Mouse (Mus musculus) neural tube, embryonic 11.5 days (tissue): ENCODE results near the gene Fam107b. TPM values are rescaled to one million over a fixed set of nuclear protein-coding genes. Genes with fewer than 3 reads are reported as not detected.
"Not testable (repeated sequence)": the region's sequence is repeated elsewhere in the genome, so short reads cannot be mapped to it uniquely, and the experiment has no call there.

ENCODE experiments used
- ATAC-seq: fragments of 200-750 bp; cut with Nextera tagmentation; 2 replicates; pipeline ENCODE4 v1.8.0; 2017; ENCODE audit warnings: moderate number of reproducible peaks, mild to moderate bottlenecking, moderate TSS enrichment, moderate library complexity; ENCODE audit not compliant: insufficient read depth, low FRiP score, low TSS enrichment
- DNase-seq: peaks from one replicate; pipeline ENCODE4 v3.0.0-alpha.2; 2015; ENCODE audit warnings: low spot score
- H3K27ac ChIP-seq: fragments of 300-500 bp; sonication (generic); 2 replicates; pipeline ENCODE4 v1.5.1; 2014; ENCODE audit warnings: low read depth, mild to moderate bottlenecking, low read length
- H3K27me3 ChIP-seq: fragments of 300-500 bp; sonication (generic); 2 replicates; pipeline ENCODE4 v1.6.1; 2014; ENCODE audit warnings: mild to moderate bottlenecking, low read length, mixed read lengths; ENCODE audit not compliant: control insufficient read depth, insufficient read depth
- H3K36me3 ChIP-seq: fragments of 300-500 bp; sonication (generic); 2 replicates; pipeline ENCODE4 v1.6.1; 2014; ENCODE audit warnings: mild to moderate bottlenecking, low read length, moderate library complexity, mixed read lengths; ENCODE audit not compliant: control insufficient read depth, insufficient read depth
- H3K4me1 ChIP-seq: fragments of 300-500 bp; sonication (generic); 2 replicates; pipeline ENCODE4 v1.6.1; 2014; ENCODE audit warnings: low read length, mixed read lengths; ENCODE audit not compliant: control insufficient read depth, insufficient read depth
- H3K4me2 ChIP-seq: fragments of 300-500 bp; sonication (generic); 2 replicates; pipeline ENCODE4 v1.6.1; 2014; ENCODE audit warnings: low read depth, mild to moderate bottlenecking, moderate library complexity
- H3K4me3 ChIP-seq: fragments of 300-500 bp; sonication (generic); 2 replicates; pipeline ENCODE4 v1.5.1; 2014; ENCODE audit warnings: low read depth, low read length
- H3K9ac ChIP-seq: fragments of 300-500 bp; sonication (generic); 2 replicates; pipeline ENCODE4 v1.6.1; 2014; ENCODE audit warnings: mild to moderate bottlenecking, low read length
- H3K9me3 ChIP-seq: fragments of 300-500 bp; sonication (generic); 2 replicates; pipeline ENCODE4 v1.6.1; 2016; ENCODE audit warnings: low read length; ENCODE audit not compliant: control insufficient read depth
- WGBS: fragments of 180-500 bp; shearing (Covaris S2); extraction: QIAGEN DNeasy Blood & Tissue Kit; methylation state at CpG from one replicate; pipeline ENCODE4 v1.1.7; 2014; 5-methylcytosine and 5-hydroxymethylcytosine counted together
- polyA plus RNA-seq: library from polyadenylated mRNA; unstranded; fragments of >200 nt; fragmentation: Nextera tagmentation; extraction: Ambion mirVana; gene quantifications from 2 replicates; pipeline ENCODE4 v1.2.1, GENCODE M21; 2014

The Fam107b gene
- polyA plus RNA-seq, 1 experiment from 2014 or later, result 64.4 TPM

DNA sequence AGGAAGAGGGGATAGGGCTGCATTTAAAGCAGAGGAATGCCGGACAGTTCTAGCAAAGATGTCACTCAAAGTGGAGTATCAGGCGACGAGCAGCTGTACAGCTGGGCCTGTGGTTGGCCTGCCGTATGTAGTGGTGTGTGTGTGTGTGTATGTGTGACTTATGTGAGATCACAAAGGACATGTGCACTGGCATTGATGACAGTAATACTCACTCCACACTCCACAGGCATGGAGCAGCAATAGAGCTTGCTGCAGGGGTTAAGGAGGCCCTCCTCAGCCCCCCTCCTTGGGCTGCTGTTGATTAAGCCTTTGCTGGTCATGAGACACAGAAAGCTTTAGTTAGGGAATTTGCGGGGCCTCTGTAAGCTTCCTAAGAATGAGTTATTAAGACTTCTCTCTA lies 147.0 kb downstream of the Fam107b start:
- no peaks in the 10 kb centered on the region for H3K27me3 ChIP-seq
- no peak for DNase-seq
- H3K27ac ChIP-seq, result no peak overlapping the region
- no peak overlapping the region for H3K4me2 ChIP-seq
- 76% methylated on average over 5 of the region's 5 CpGs for WGBS
- no peak for ATAC-seq
- no peaks in the 10 kb centered on the region for H3K36me3 ChIP-seq
- H3K4me1 ChIP-seq, result peaks cover 11% of the 10 kb centered on the region; the same call in 1 of the 2 replicates
- no peaks in the 10 kb centered on the region for H3K9me3 ChIP-seq
- no peak overlapping the region for H3K4me3 ChIP-seq
- H3K9ac ChIP-seq, result no peak overlapping the region

DNA sequence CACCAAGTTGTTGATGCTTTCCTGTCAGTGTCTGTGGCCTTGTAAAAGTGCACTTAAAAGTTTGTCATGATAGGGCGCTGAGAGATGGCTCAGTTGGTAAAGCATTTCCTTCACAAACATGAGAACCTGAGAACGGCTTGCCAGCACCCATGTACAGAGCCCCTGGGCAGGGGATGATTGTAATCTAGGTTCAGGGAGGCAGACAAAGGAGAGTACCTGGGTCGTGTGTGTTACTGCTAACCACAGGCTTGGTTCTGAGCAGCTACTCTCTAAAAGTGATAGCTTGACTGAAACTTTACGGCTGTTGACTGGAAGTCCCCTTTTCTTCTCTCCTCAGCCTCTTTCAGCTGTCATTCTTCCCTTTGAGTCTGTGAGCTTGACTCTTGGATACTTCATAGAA lies 147.6 kb downstream of the Fam107b start:
- Histone ChIP-seq H3K27ac (no peak overlapping the region), H3K4me2 (no peak overlapping the region), H3K27me3 (no peaks in the 10 kb centered on the region), H3K9ac (no peak overlapping the region), H3K36me3 (no peaks in the 10 kb centered on the region), H3K4me3 (no peak overlapping the region), H3K4me1 (peaks cover 11% of the 10 kb centered on the region; the same call in 1 of the 2 replicates), H3K9me3 (no peaks in the 10 kb centered on the region)
- WGBS, result 87% methylated on average over 4 of the region's 4 CpGs
- no peak for ATAC-seq
- no peak for DNase-seq

DNA sequence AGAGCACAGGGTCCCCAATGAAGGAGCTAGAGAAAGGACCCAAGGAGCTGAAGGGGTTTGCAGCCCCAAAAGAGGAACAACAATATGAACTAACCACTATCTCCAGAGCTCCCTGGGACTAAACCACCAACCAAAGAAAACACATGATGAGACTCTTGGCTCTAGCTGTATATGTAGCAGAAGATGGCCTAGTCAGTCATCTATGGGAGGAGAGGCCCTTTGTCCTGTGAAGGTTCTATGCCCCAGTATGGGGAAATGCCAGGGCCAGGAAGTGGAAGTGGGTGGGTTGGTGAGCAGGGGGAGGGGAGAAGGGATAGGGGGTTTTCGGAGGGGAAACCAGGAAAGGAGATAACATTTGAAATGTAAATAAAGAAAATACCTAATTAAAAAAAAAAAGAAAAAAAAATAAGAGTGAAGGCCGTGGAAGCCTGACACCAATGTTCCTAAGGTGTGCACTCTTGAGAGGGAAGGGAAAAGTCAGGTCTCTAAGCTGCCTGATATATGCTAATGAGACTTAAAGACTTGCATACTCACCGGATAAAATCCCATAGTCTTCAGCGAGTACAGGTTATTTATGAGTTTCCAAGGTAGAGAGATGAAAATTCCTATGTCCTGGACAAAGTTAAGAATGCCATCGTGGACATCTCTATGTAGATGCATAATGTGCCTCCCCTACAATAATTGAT lies 149.3 kb downstream of the Fam107b start:
- ATAC-seq, result not testable (repeated sequence)
- WGBS, result 90% methylated on average over 5 of the region's 5 CpGs

DNA sequence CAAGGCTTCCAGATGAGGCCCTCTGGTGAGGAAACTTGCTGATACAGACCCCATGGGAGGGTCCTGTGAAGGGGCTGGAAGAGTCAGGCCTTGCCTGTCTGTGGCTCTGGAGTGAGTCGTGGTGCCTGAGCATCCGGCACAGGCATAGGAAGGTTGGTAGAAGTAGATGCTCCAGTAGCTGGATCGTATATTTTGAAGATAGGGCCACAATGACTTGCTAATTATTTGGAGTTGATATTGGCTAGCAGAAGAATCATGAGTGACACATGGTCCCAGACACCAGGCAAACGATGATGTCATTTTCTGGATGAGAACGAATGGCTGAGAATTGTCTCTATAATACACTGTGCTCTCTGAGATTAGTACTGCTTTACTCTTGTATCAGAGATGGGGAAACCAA lies 150.8 kb downstream of the Fam107b start:
- Histone ChIP-seq H3K4me3 (no peak overlapping the region), H3K36me3 (no peaks in the 10 kb centered on the region), H3K9ac (no peak overlapping the region), H3K4me1 (0 out of 2 replicates have a peak, but pooled peaks cover 2% of the 10 kb centered on the region), H3K27ac (no peak overlapping the region), H3K4me2 (no peak overlapping the region), H3K27me3 (no peaks in the 10 kb centered on the region), H3K9me3 (no peaks in the 10 kb centered on the region)
- no peak for DNase-seq
- WGBS, result 90% methylated on average over 5 of the region's 5 CpGs
- ATAC-seq, result no peak

More for the DNA sequence above, 149.3 kb downstream of the Fam107b start:
- not testable (repeated sequence) for H3K4me3 ChIP-seq, H3K27me3 ChIP-seq, DNase-seq, H3K9ac ChIP-seq, H3K4me1 ChIP-seq, H3K36me3 ChIP-seq, H3K4me2 ChIP-seq, H3K9me3 ChIP-seq, H3K27ac ChIP-seq

DNA sequence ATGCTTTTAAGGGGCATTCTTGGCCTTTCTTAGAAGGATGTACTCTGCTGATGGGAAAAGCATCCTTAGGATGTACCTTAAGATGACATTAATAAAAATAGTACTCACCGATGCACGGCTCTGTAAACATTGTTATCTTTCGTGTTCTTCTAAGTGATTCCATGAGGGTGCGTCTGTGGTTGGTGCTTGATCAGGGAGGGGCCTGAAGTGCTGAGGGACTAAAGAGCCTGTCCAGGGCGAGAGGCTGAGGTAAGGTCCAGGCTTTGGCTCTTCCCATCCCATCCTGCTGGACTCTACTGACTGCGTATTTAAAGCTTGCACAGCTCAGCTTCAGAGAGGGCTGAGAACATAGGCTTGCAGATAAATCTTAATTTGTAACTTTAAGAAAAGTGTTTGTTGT lies 151.7 kb downstream of the Fam107b start:
- 81% methylated on average over 6 of the region's 6 CpGs for WGBS
- Histone ChIP-seq H3K4me2 (no peak overlapping the region), H3K27me3 (no peaks in the 10 kb centered on the region), H3K27ac (no peak overlapping the region), H3K9ac (no peak overlapping the region), H3K9me3 (no peaks in the 10 kb centered on the region), H3K36me3 (no peaks in the 10 kb centered on the region), H3K4me3 (no peak overlapping the region), H3K4me1 (peaks cover 1% of the 10 kb centered on the region; the same call in 1 of the 2 replicates)
- DNase-seq (no peak), ATAC-seq (no peak)

DNA sequence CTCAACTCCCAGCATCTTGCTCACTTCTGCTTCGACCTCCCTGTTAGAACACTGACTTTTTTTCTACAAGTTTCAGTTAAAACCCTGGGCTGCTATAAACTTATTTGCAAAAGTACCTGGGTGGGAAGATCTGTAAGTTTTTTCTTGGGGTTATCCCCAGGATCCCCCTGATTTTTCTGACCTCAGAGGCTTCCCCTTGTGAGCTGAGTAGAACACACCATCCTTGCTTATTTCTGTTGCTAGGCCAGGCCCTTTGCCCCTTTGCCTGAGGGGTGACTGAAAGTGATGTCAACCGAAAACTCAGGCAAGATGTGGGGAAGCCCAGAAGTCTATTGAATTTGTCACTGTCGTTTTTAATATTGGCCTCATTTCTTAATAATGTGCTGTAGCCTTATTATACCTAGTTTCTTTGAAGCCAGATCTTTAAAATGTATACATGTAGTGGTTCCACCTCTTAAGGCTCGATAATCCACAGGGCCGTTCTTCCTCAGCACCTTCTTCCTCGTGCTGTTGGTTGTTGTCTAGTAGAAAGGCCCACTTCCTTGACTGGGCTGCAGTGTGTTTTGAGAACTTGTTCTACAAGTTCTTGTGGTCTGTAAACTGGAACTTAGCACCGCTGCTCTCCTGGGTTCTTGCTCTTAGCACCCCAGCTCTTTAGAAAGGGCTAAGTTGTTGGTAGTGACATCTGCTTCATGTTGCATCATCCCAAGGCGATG lies 153.3 kb downstream of the Fam107b start:
- 86% methylated on average over 8 of the region's 8 CpGs for WGBS
- DNase-seq (no peak), ATAC-seq (no peak)
- Histone ChIP-seq H3K9ac (no peak overlapping the region), H3K4me2 (no peak overlapping the region), H3K4me3 (no peak overlapping the region), H3K4me1 (no peaks in the 10 kb centered on the region; the same call in 1 of the 2 replicates), H3K36me3 (no peaks in the 10 kb centered on the region), H3K9me3 (no peaks in the 10 kb centered on the region), H3K27me3 (no peaks in the 10 kb centered on the region), H3K27ac (no peak overlapping the region)

DNA sequence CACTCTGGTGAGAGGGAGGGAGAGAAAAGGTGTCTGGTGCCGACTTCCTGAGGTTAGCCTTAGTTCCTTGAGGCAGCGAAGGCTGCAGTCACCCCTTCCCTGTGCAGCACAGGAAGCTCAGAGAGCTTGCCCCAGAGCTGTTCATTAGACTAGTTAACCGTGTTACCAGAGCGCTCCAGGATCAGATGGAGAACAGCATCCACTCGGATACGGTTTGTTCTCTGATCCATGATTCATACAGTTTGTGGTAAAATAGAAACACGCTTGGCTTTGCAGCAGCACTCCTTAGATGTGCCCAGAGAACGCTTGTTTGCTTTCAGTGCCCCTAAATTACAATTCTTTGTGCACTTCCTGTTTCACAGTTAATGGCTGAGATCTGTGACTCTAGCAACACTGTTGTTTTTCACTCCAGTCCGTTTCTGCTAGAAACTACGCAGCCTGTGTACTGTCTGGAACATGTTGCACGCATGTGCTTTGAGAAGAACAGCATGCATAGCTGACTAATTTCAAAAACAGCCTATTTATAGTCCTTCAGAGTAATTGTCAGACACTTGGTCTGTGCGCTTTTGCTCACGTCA lies 156.3 kb downstream of the Fam107b start:
- H3K36me3 ChIP-seq, result no peaks in the 10 kb centered on the region
- H3K4me3 ChIP-seq, result no peak overlapping the region
- H3K9ac ChIP-seq, result no peak overlapping the region
- H3K4me1 ChIP-seq, result peaks cover 2% of the 10 kb centered on the region; the same call in 1 of the 2 replicates
- no peak for DNase-seq
- H3K4me2 ChIP-seq, result no peak overlapping the region
- no peaks in the 10 kb centered on the region for H3K27me3 ChIP-seq
- WGBS, result 81% methylated on average over 13 of the region's 13 CpGs
- no peak for ATAC-seq
- no peaks in the 10 kb centered on the region for H3K9me3 ChIP-seq
- no peak overlapping the region for H3K27ac ChIP-seq

DNA sequence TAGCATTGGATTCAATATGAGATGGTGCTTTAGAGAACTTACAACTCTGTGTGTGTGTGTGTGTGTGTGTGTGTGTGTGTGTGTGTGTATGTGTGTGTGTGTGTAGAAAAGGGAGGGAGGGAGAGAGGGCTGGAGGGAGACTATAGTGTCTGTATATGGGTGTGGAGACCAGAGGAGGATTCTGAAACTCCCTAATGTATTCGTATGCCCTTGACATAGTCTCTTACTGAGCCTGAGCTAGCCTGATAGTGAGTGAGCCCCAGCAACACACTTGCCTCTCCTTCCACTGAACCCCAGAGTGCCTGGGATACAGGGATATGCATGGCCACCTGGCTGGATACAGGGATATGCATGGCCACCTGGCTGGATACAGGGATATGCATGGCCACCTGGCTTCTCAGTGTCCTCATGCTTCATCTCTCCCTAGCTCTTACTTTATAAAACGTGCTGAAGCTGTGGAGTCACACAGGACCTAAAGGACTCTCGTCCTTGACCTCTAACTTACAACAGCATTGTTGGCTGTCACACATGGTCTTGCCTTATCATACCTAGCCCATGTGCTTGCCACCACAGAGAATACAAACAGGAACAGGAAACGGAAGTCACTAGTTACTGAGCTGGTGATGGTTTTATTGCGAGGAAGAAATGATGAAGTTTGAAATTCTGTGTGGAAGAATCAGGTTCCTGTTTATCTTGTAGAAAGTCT lies 157.1 kb downstream of the Fam107b start:
- H3K27me3 ChIP-seq, result no peaks in the 10 kb centered on the region
- 76% methylated on average over 5 of the region's 5 CpGs for WGBS
- H3K4me3 ChIP-seq, result no peak overlapping the region
- DNase-seq (no peak), ATAC-seq (no peak)
- no peak overlapping the region for H3K9ac ChIP-seq
- H3K9me3 ChIP-seq, result no peaks in the 10 kb centered on the region
- H3K27ac ChIP-seq, result no peak overlapping the region
- peaks cover 2% of the 10 kb centered on the region; the same call in 1 of the 2 replicates for H3K4me1 ChIP-seq
- no peak overlapping the region for H3K4me2 ChIP-seq
- H3K36me3 ChIP-seq, result no peaks in the 10 kb centered on the region
